Mouse (Mus musculus) kidney, embryonic 15.5 days (tissue): ENCODE measurements around the gene Fbxo28. TPM values are rescaled to one million over a fixed set of nuclear protein-coding genes. Genes with fewer than 3 reads are reported as not detected.
A peak's percentile ranks its signal among the peaks of the same experiment; 100 is the strongest.

Source experiments
- ATAC-seq: fragments of 200-750 bp; cut with Nextera tagmentation; replicated peaks from 2 replicates; pipeline ENCODE4 v1.8.0; 2017; ENCODE audit warnings: moderate TSS enrichment; ENCODE audit not compliant: low FRiP score
- H3K27ac ChIP-seq: fragments of 300-500 bp; sonication (generic); 2 replicates; pipeline ENCODE4 v1.5.1; 2015; ENCODE audit warnings: mild to moderate bottlenecking, inconsistent platforms
- H3K27me3 ChIP-seq: fragments of 300-500 bp; sonication (generic); 2 replicates; pipeline ENCODE4 v1.6.1; 2015; ENCODE audit warnings: inconsistent platforms
- H3K36me3 ChIP-seq: fragments of 300-500 bp; sonication (generic); 2 replicates; pipeline ENCODE4 v1.6.1; 2015; ENCODE audit warnings: inconsistent platforms
- H3K4me1 ChIP-seq: fragments of 300-500 bp; sonication (generic); 2 replicates; pipeline ENCODE4 v1.6.1; 2015; ENCODE audit warnings: inconsistent platforms
- H3K4me2 ChIP-seq: fragments of 300-500 bp; sonication (generic); 2 replicates; pipeline ENCODE4 v1.6.1; 2015; ENCODE audit warnings: moderate library complexity, mild to moderate bottlenecking, inconsistent platforms
- H3K4me3 ChIP-seq: fragments of 300-500 bp; sonication (generic); replicated peaks from 2 replicates; pipeline ENCODE4 v1.5.1; 2015; ENCODE audit warnings: mild to moderate bottlenecking, inconsistent platforms
- H3K9ac ChIP-seq: fragments of 300-500 bp; sonication (generic); 2 replicates; pipeline ENCODE4 v1.6.1; 2015; ENCODE audit warnings: mild to moderate bottlenecking, inconsistent platforms
- H3K9me3 ChIP-seq: fragments of 300-500 bp; sonication (generic); replicated peaks from 2 replicates; pipeline ENCODE4 v1.6.1; 2016; ENCODE audit warnings: inconsistent platforms
- WGBS: fragments of 180-500 bp; shearing (Covaris S2); methylation state at CpG from one replicate; pipeline ENCODE4 v1.1.7; 2015; ENCODE audit warnings: mixed read lengths; 5-methylcytosine and 5-hydroxymethylcytosine counted together
- polyA plus RNA-seq: library from polyadenylated mRNA; unstranded; fragments of >200 nt; fragmentation: Nextera tagmentation; extraction: Ambion mirVana; gene quantifications from 2 replicates; pipeline ENCODE4 v1.2.1, GENCODE M21; 2015

Fbxo28 gene
- polyA plus RNA-seq, 1 experiment from 2014 or later = 18.4 TPM

DNA sequence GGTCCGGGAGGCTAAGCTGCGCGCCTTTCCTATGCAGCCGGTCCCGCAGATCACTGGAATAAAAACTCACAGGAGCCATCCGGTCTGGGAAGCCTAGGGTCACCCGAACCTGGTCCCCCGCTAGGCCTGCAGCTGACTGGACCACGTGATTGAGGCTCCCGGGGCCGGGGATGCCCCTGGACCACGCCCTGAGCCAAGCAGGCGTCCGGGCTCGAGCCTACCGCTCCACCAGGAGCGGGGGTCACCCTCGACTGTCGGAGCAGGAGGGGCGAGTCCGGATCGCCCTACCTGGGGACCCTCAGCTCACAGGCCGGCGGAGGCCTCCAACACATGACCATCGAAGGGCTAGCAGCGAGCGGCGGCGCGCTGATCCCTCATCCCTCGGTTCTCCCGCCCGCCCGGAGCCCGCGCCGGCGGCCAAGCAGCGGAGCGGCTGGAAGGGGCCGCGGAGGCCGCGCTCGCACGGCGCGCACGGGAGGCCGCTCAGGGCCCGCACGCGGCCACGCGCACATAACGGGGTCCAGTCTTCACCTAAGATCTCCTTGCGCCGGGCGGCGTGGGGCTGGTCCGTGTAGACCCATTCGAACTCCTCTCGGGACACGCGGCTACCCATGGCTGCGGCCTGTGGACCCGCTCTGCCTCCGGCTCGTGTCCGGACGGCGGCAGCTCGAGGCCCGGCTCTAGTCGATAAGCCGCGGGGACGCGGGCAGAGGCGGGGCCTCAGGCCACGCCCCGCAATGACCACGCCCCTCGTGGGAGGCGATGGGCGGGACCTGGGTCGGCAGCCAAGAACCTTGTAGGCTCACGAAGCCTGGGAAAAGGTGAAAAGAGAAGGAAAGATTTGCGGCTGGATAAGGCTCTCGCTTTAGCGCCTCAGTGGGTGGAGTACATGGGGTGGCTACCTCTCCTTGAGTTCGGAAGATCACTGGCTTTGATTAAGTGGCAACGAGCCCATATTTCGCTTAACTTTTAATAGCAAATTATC lies 59.0 kb downstream of the Fbxo28 start, which contains the start of gene Degs1:
TSS of gene Degs1 (minus strand) at position 714 of the 985 bp plus-strand sequence.
- Histone ChIP-seq H3K4me3 (peak within 1 kb of the TSS; percentile 87), H3K4me2 (peak within 1 kb of the TSS; percentile 85), H3K9ac (peak within 1 kb of the TSS; percentile 86), H3K36me3 (peaks cover 20% of the 10 kb centered on the region), H3K4me1 (peaks cover 30% of the 10 kb centered on the region), H3K27ac (peak within 1 kb of the TSS; percentile 93), H3K27me3 (no peaks in the 10 kb centered on the region), H3K9me3 (no peaks in the 10 kb centered on the region)
- peak; percentile 94 for ATAC-seq
- 0% methylated on average over 91 of the region's 94 CpGs for WGBS

DNA sequence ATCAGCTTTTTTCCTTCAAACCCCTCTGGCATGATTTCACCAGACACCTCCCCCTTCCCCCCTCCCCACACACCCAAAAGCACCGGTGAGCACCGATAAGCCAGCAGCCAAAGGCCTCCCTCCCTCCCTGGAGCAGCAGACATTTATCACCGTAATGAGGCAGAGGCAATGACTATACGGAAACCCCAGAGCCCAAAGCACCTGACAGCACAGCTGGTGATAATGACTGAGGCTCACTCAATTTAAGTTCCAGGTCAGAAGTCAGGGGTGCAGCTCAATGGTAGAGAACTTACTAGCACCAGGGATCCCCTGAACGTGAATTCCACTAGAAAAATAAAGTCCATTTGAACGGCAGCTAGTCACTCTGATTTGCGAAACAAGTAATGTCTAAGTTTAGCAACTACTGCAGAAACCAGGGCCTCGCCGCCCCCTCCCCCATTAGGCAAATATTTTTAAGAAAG lies 60.1 kb downstream of the Fbxo28 start:
- H3K27me3 ChIP-seq = no peaks in the 10 kb centered on the region
- H3K4me2 ChIP-seq = peak overlapping the region; percentile 85
- H3K27ac ChIP-seq = no peak overlapping the region
- peaks cover 30% of the 10 kb centered on the region for H3K4me1 ChIP-seq
- H3K4me3 ChIP-seq = peak overlapping the region; percentile 87
- peaks cover 31% of the 10 kb centered on the region for H3K36me3 ChIP-seq
- ATAC-seq = peak; percentile 31; the same call in 1 of the 2 replicates
- H3K9me3 ChIP-seq = no peaks in the 10 kb centered on the region
- WGBS = 11% methylated on average over 9 of the region's 9 CpGs
- peak overlapping the region; percentile 86; the same call in 1 of the 2 replicates for H3K9ac ChIP-seq

- Histone ChIP-seq H3K9ac (no peak overlapping the region), H3K27me3 (no peaks in the 10 kb centered on the region), H3K9me3 (no peaks in the 10 kb centered on the region), H3K27ac (no peak overlapping the region), H3K4me2 (peak overlapping the region; percentile 85), H3K36me3 (peaks cover 37% of the 10 kb centered on the region), H3K4me1 (peaks cover 30% of the 10 kb centered on the region), H3K4me3 (peak overlapping the region; percentile 87)
- 50% methylated on average over 11 of the region's 11 CpGs for WGBS
- ATAC-seq = no peak
Measured at GRCm38 (mm10) chr1:182280577-182280976, 60.9 kb downstream of the Fbxo28 start.

GRCm38 (mm10) chr1:182280046-182280445 lies 61.4 kb downstream of the Fbxo28 start:
- Histone ChIP-seq H3K9ac (no peak overlapping the region), H3K27me3 (no peaks in the 10 kb centered on the region), H3K9me3 (no peaks in the 10 kb centered on the region), H3K4me2 (no peak overlapping the region), H3K4me3 (no peak overlapping the region), H3K27ac (no peak overlapping the region), H3K4me1 (peaks cover 30% of the 10 kb centered on the region), H3K36me3 (peaks cover 42% of the 10 kb centered on the region)
- ATAC-seq = no peak
- whole genome bisulfite sequencing = 83% methylated on average over 6 of the region's 6 CpGs

DNA sequence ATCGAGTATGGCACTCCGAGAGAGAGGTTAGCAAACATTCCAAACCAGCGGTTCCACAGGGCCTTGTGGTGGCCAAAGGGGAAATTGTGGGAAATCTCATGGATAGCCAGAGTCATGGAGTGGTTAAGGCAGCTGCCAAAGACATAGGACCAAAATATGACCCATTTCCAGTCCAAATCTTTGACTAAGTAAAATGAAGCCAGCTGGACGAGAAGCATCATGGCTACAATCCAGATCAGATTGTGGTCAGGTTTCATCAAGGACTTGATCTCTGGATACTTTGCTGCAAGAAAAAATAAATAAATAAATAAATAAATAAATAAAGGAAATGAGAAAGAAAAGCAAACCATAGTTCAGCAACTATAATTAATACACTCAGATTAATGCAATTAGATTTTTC lies 62.0 kb downstream of the Fbxo28 start:
- peaks cover 30% of the 10 kb centered on the region for H3K4me1 ChIP-seq

DNA sequence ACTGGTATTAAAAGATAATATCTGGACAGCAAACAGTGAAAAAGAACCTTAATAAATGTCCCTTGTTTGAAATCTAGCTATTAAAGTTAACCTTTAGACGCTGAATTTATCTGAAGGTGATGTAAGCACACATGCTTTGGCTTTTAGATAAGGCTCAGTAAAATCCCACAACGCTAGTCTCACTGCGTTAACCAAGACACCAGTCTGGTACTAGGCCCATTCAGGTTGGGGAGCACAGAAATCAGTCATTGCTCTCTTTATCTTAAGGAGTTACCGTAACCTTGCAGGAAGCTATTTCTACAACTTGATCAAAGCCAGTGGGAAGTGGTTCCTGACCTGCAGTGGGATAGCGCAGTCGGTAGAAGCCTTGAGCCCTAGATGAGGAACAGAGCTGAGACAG lies 66.3 kb downstream of the Fbxo28 start:
- no peaks in the 10 kb centered on the region for H3K27me3 ChIP-seq
- no peak overlapping the region for H3K27ac ChIP-seq
- no peak overlapping the region for H3K4me2 ChIP-seq
- no peak overlapping the region for H3K9ac ChIP-seq
- H3K4me3 ChIP-seq = no peak overlapping the region
- peaks cover 51% of the 10 kb centered on the region for H3K36me3 ChIP-seq
- H3K4me1 ChIP-seq = peaks cover 2% of the 10 kb centered on the region
- H3K9me3 ChIP-seq = no peaks in the 10 kb centered on the region
- WGBS = 92% methylated on average over 6 of the region's 6 CpGs
- ATAC-seq = no peak

More for the DNA sequence above, 62.0 kb downstream of the Fbxo28 start:
- H3K4me3 ChIP-seq = no peak overlapping the region
- WGBS = 89% methylated on average over 4 of the region's 4 CpGs
- ATAC-seq = no peak
- H3K27ac ChIP-seq = no peak overlapping the region
- H3K36me3 ChIP-seq = peaks cover 45% of the 10 kb centered on the region
- H3K9ac ChIP-seq = no peak overlapping the region
- H3K27me3 ChIP-seq = no peaks in the 10 kb centered on the region
- H3K4me2 ChIP-seq = no peak overlapping the region
- no peaks in the 10 kb centered on the region for H3K9me3 ChIP-seq

- Histone ChIP-seq H3K36me3 (peaks cover 24% of the 10 kb centered on the region), H3K27me3 (no peaks in the 10 kb centered on the region), H3K4me1 (no peaks in the 10 kb centered on the region), H3K9me3 (no peaks in the 10 kb centered on the region), H3K4me2 (no peak overlapping the region), H3K27ac (no peak overlapping the region), H3K4me3 (no peak overlapping the region), H3K9ac (no peak overlapping the region)
- WGBS = 68% methylated on average over 5 of the region's 5 CpGs
- ATAC-seq = no peak
Measured at GRCm38 (mm10) chr1:182271632-182272031, 69.8 kb downstream of the Fbxo28 start.

GRCm38 (mm10) chr1:182271130-182271529 lies 70.3 kb downstream of the Fbxo28 start:
- Histone ChIP-seq H3K27ac (no peak overlapping the region), H3K27me3 (no peaks in the 10 kb centered on the region), H3K4me3 (no peak overlapping the region), H3K36me3 (peaks cover 20% of the 10 kb centered on the region), H3K4me1 (no peaks in the 10 kb centered on the region), H3K4me2 (no peak overlapping the region), H3K9ac (no peak overlapping the region), H3K9me3 (no peaks in the 10 kb centered on the region)
- no peak for ATAC-seq
- WGBS = 84% methylated on average over 5 of the region's 5 CpGs

- Histone ChIP-seq H3K27ac (peak overlapping the region; percentile 73), H3K27me3 (no peaks in the 10 kb centered on the region), H3K4me2 (no peak overlapping the region), H3K9ac (no peak overlapping the region), H3K9me3 (no peaks in the 10 kb centered on the region), H3K36me3 (peaks cover 3% of the 10 kb centered on the region), H3K4me1 (no peaks in the 10 kb centered on the region), H3K4me3 (no peak overlapping the region)
- peak; percentile 90 for ATAC-seq
- WGBS = 63% methylated on average over 4 of the region's 4 CpGs
Measured at GRCm38 (mm10) chr1:182268317-182268716, 73.1 kb downstream of the Fbxo28 start.

DNA sequence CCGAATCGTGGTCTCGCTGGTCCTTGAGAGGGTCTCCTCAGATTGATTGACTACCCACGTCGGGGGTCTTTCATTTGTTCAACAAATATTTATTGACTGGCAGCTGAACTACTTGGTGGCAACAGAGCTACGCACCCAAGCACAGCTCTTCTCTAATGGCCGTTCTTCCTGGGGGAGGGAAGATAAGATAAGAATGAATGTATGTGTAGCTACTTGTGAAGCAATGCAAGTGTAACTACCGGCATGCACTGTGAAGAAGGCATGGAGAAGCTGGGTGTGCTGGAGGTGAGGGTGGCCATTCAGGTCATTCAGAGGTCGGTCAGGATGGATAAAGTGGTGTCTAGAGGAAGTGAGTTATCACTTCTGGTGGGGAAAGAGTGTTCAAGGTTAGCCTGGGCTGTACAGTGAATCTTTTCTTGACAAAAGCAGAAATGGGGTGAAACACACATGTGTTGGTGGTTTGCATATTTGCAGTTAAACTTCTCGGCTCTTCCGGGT lies 75.4 kb downstream of the Fbxo28 start:
- no peak for ATAC-seq
- no peak overlapping the region for H3K4me3 ChIP-seq
- H3K27ac ChIP-seq = no peak overlapping the region
- H3K4me2 ChIP-seq = no peak overlapping the region
- H3K9ac ChIP-seq = no peak overlapping the region
- no peaks in the 10 kb centered on the region for H3K36me3 ChIP-seq
- WGBS = 96% methylated on average over 11 of the region's 11 CpGs
- no peaks in the 10 kb centered on the region for H3K9me3 ChIP-seq
- no peaks in the 10 kb centered on the region for H3K4me1 ChIP-seq
- no peaks in the 10 kb centered on the region for H3K27me3 ChIP-seq
